Comparison of ENCODE assay signal across 8 mouse cellular contexts in genomic region chr16:29714612-29715127, GRCm38 (mm10).
DNase-seq lines count a peak whose midpoint lies in the region.

No protein-coding gene starts in this region.

- intact Hi-C loops in gastrocnemius, postnatal 36 days (cut with DNase I): no loop called here

- DNase-seq in adrenal gland, adult (ENCODE audit: inconsistent age in 2 of 2, low spot score in 1 of 2): peak; percentile 77 to 81
- no peak for DNase-seq in adrenal gland, postnatal 4 days (ENCODE audit: low spot score in 2 of 2)
- peak; percentile 64 to 73 for DNase-seq in right cerebral cortex, postnatal 10 days (ENCODE audit: low spot score in 2 of 2)
- no peak for DNase-seq in right cerebral cortex, adult 2 months (ENCODE audit: low spot score in 2 of 2)
- DNase-seq in gastrocnemius, postnatal 36 days: peak; percentile 56 to 59
- peak; percentile 56 for DNase-seq in layer of hippocampus, adult 9-11 months
- no peak for DNase-seq in embryo, embryonic 10 days (ENCODE audit: low spot score)
- DNase-seq in testis, postnatal 14 days (ENCODE audit: low spot score): no peak

Comparison
In these comparisons a context has a peak if more than half of its experiments do, and no peak if none do; other contexts are left out.
1. DNase-seq: peak in adrenal gland, adult (2 of 2), right cerebral cortex, postnatal 10 days (2 of 2), gastrocnemius, postnatal 36 days (2 of 2) and layer of hippocampus, adult 9-11 months (single experiment); none in adrenal gland, postnatal 4 days (0 of 2), right cerebral cortex, adult 2 months (0 of 2), embryo, embryonic 10 days (single experiment) and testis, postnatal 14 days (single experiment).